Mouse (Mus musculus): ENCODE measurements at regions not wholly inside any gene's neighbourhood (a gene's known extent, or its start where the extent isn't known, plus 50 kb on each side); places are given as distances from the start of the nearest gene placed in this dataset.
A peak's percentile ranks its signal among the peaks of the same experiment; 100 is the strongest.

- Histone ChIP-seq H3K27me3 (ENCODE audit: control insufficient read depth, insufficient read depth, low read length) (no peaks in the 10 kb centered on the region), H3K36me3 (ENCODE audit: control insufficient read depth, insufficient read depth, low read length) (no peaks in the 10 kb centered on the region), H3K9me3 (ENCODE audit: control insufficient read depth, low read length) (no peaks in the 10 kb centered on the region), H3K27ac (ENCODE audit: low read depth, low read length) (0 out of 2 replicates have a peak overlapping the region, but pooled peaks have one; percentile 27), H3K9ac (ENCODE audit: low read length) (no peak overlapping the region), H3K4me2 (ENCODE audit: low read depth) (no peak overlapping the region), H3K4me1 (ENCODE audit: control insufficient read depth, insufficient read depth, low read length) (no peaks in the 10 kb centered on the region), H3K4me3 (ENCODE audit: low read depth, low read length) (no peak overlapping the region)
- ATAC-seq (ENCODE audit: insufficient read depth, low FRiP score, low TSS enrichment) (no peak), DNase-seq (ENCODE audit: low spot score) (peak; percentile 15)
- 41% methylated on average over 2 of the region's 2 CpGs for WGBS
Measured at GRCm38 (mm10) chr11:92629319-92629718, 468.5 kb upstream of the Car10 start.

All from neural tube, embryonic 11.5 days (tissue).